Mouse (Mus musculus): ENCODE measurements at regions not wholly inside any gene's neighbourhood (a gene's known extent, or its start where the extent isn't known, plus 50 kb on each side); places are given as distances from the start of the nearest gene placed in this dataset.
A peak's percentile ranks its signal among the peaks of the same experiment; 100 is the strongest.

- DNase-seq (ENCODE audit: low spot score) (no peak), ATAC-seq (no peak)
- Histone ChIP-seq H3K9ac (ENCODE audit: low read length) (no peak overlapping the region), H3K4me2 (ENCODE audit: low read length) (no peak overlapping the region), H3K4me1 (ENCODE audit: control insufficient read depth, insufficient read depth, low read length) (peaks cover 7% of the 10 kb centered on the region; the same call in 1 of the 2 replicates), H3K27me3 (replicated peaks; ENCODE audit: control insufficient read depth, insufficient read depth, low read length) (no peaks in the 10 kb centered on the region), H3K36me3 (ENCODE audit: control insufficient read depth, insufficient read depth, low read length) (no peaks in the 10 kb centered on the region), H3K9me3 (replicated peaks; ENCODE audit: control insufficient read depth, low read length) (no peaks in the 10 kb centered on the region), H3K27ac (ENCODE audit: low read depth, low read length) (no peak overlapping the region), H3K4me3 (ENCODE audit: low read depth, low read length) (no peak overlapping the region)
- 89% methylated on average over 12 of the region's 12 CpGs for WGBS
Measured at GRCm38 (mm10) chr3:103422806-103423205, 143.7 kb downstream of the Trim33 start.

GRCm38 (mm10) chr3:103423290-103423689, 144.2 kb downstream of the Trim33 start:
- H3K9ac ChIP-seq (ENCODE audit: low read length) = no peak overlapping the region
- no peaks in the 10 kb centered on the region for H3K27me3 ChIP-seq (replicated peaks; ENCODE audit: control insufficient read depth, insufficient read depth, low read length)
- H3K4me2 ChIP-seq (ENCODE audit: low read length) = no peak overlapping the region
- no peak overlapping the region for H3K4me3 ChIP-seq (ENCODE audit: low read depth, low read length)
- no peak for ATAC-seq
- no peak overlapping the region for H3K27ac ChIP-seq (ENCODE audit: low read depth, low read length)
- DNase-seq (ENCODE audit: low spot score) = no peak
- no peaks in the 10 kb centered on the region for H3K9me3 ChIP-seq (replicated peaks; ENCODE audit: control insufficient read depth, low read length)
- H3K4me1 ChIP-seq (ENCODE audit: control insufficient read depth, insufficient read depth, low read length) = peaks cover 7% of the 10 kb centered on the region; the same call in 1 of the 2 replicates
- 90% methylated on average over 4 of the region's 4 CpGs for whole genome bisulfite sequencing
- H3K36me3 ChIP-seq (ENCODE audit: control insufficient read depth, insufficient read depth, low read length) = no peaks in the 10 kb centered on the region

- 0 out of 2 replicates have a peak, but pooled peaks cover 4% of the 10 kb centered on the region for H3K4me1 ChIP-seq (ENCODE audit: control insufficient read depth, insufficient read depth, low read length)
- no peak overlapping the region for H3K27ac ChIP-seq (ENCODE audit: low read depth, low read length)
- no peak overlapping the region for H3K9ac ChIP-seq (ENCODE audit: low read length)
- no peaks in the 10 kb centered on the region for H3K36me3 ChIP-seq (ENCODE audit: control insufficient read depth, insufficient read depth, low read length)
- ATAC-seq (no peak), DNase-seq (ENCODE audit: low spot score) (no peak)
- H3K4me3 ChIP-seq (ENCODE audit: low read depth, low read length) = no peak overlapping the region
- H3K4me2 ChIP-seq (ENCODE audit: low read length) = no peak overlapping the region
- WGBS = 90% methylated on average over 19 of the region's 19 CpGs
- H3K9me3 ChIP-seq (replicated peaks; ENCODE audit: control insufficient read depth, low read length) = no peaks in the 10 kb centered on the region
- H3K27me3 ChIP-seq (replicated peaks; ENCODE audit: control insufficient read depth, insufficient read depth, low read length) = no peaks in the 10 kb centered on the region
Measured at GRCm38 (mm10) chr3:103425812-103426430, 146.8 kb downstream of the Trim33 start.

- ATAC-seq (no peak), DNase-seq (ENCODE audit: low spot score) (peak; percentile 15)
- Histone ChIP-seq H3K4me2 (ENCODE audit: low read length) (no peak overlapping the region), H3K27ac (ENCODE audit: low read depth, low read length) (no peak overlapping the region), H3K27me3 (replicated peaks; ENCODE audit: control insufficient read depth, insufficient read depth, low read length) (no peaks in the 10 kb centered on the region), H3K36me3 (ENCODE audit: control insufficient read depth, insufficient read depth, low read length) (no peaks in the 10 kb centered on the region), H3K4me3 (ENCODE audit: low read depth, low read length) (no peak overlapping the region), H3K9ac (ENCODE audit: low read length) (no peak overlapping the region), H3K4me1 (ENCODE audit: control insufficient read depth, insufficient read depth, low read length) (no peaks in the 10 kb centered on the region), H3K9me3 (replicated peaks; ENCODE audit: control insufficient read depth, low read length) (no peaks in the 10 kb centered on the region)
- 13% methylated on average over 5 of the region's 5 CpGs for WGBS
Measured at GRCm38 (mm10) chr3:103429227-103429788, 145.7 kb upstream of the Syt6 start.

GRCm38 (mm10) chr3:103430131-103430530, 144.9 kb upstream of the Syt6 start:
- WGBS = 85% methylated on average over 4 of the region's 4 CpGs

GRCm38 (mm10) chr3:103432254-103432653, 142.8 kb upstream of the Syt6 start:
- no peak overlapping the region for H3K4me3 ChIP-seq (ENCODE audit: low read depth, low read length)
- H3K9ac ChIP-seq (ENCODE audit: low read length) = no peak overlapping the region
- no peaks in the 10 kb centered on the region for H3K36me3 ChIP-seq (ENCODE audit: control insufficient read depth, insufficient read depth, low read length)
- no peaks in the 10 kb centered on the region for H3K4me1 ChIP-seq (ENCODE audit: control insufficient read depth, insufficient read depth, low read length)
- no peak for DNase-seq (ENCODE audit: low spot score)
- H3K9me3 ChIP-seq (replicated peaks; ENCODE audit: control insufficient read depth, low read length) = no peaks in the 10 kb centered on the region
- no peaks in the 10 kb centered on the region for H3K27me3 ChIP-seq (replicated peaks; ENCODE audit: control insufficient read depth, insufficient read depth, low read length)
- no peak overlapping the region for H3K4me2 ChIP-seq (ENCODE audit: low read length)
- 43% methylated on average over 5 of the region's 5 CpGs for WGBS
- ATAC-seq = no peak
- no peak overlapping the region for H3K27ac ChIP-seq (ENCODE audit: low read depth, low read length)

More at GRCm38 (mm10) chr3:103430131-103430530, 144.9 kb upstream of the Syt6 start:
- Histone ChIP-seq H3K36me3 (ENCODE audit: control insufficient read depth, insufficient read depth, low read length) (no peaks in the 10 kb centered on the region), H3K4me1 (ENCODE audit: control insufficient read depth, insufficient read depth, low read length) (no peaks in the 10 kb centered on the region), H3K9ac (ENCODE audit: low read length) (no peak overlapping the region), H3K9me3 (replicated peaks; ENCODE audit: control insufficient read depth, low read length) (no peaks in the 10 kb centered on the region), H3K27ac (ENCODE audit: low read depth, low read length) (no peak overlapping the region), H3K4me3 (ENCODE audit: low read depth, low read length) (no peak overlapping the region), H3K4me2 (ENCODE audit: low read length) (no peak overlapping the region), H3K27me3 (replicated peaks; ENCODE audit: control insufficient read depth, insufficient read depth, low read length) (no peaks in the 10 kb centered on the region)
- no peak for DNase-seq (ENCODE audit: low spot score)
- no peak for ATAC-seq

- H3K4me2 ChIP-seq (ENCODE audit: low read length) = no peak overlapping the region
- DNase-seq (ENCODE audit: low spot score) (no peak), ATAC-seq (no peak)
- no peaks in the 10 kb centered on the region for H3K9me3 ChIP-seq (replicated peaks; ENCODE audit: control insufficient read depth, low read length)
- no peak overlapping the region for H3K4me3 ChIP-seq (ENCODE audit: low read depth, low read length)
- H3K27me3 ChIP-seq (replicated peaks; ENCODE audit: control insufficient read depth, insufficient read depth, low read length) = no peaks in the 10 kb centered on the region
- 88% methylated on average over 9 of the region's 9 CpGs for WGBS
- H3K27ac ChIP-seq (ENCODE audit: low read depth, low read length) = no peak overlapping the region
- H3K36me3 ChIP-seq (ENCODE audit: control insufficient read depth, insufficient read depth, low read length) = no peaks in the 10 kb centered on the region
- no peak overlapping the region for H3K9ac ChIP-seq (ENCODE audit: low read length)
- no peaks in the 10 kb centered on the region for H3K4me1 ChIP-seq (ENCODE audit: control insufficient read depth, insufficient read depth, low read length)
Measured at GRCm38 (mm10) chr3:103436902-103437603, 138.0 kb upstream of the Syt6 start.

- 46% methylated on average over 12 of the region's 12 CpGs for WGBS
- H3K4me2 ChIP-seq (ENCODE audit: low read length) = no peak overlapping the region
Measured at GRCm38 (mm10) chr3:103438791-103439354, 136.2 kb upstream of the Syt6 start.

GRCm38 (mm10) chr3:103443247-103443646, 131.8 kb upstream of the Syt6 start:
- H3K4me2 ChIP-seq (ENCODE audit: low read length) = no peak overlapping the region
- no peak overlapping the region for H3K9ac ChIP-seq (ENCODE audit: low read length)
- no peak overlapping the region for H3K27ac ChIP-seq (ENCODE audit: low read depth, low read length)
- no peaks in the 10 kb centered on the region for H3K36me3 ChIP-seq (ENCODE audit: control insufficient read depth, insufficient read depth, low read length)
- ATAC-seq (no peak), DNase-seq (ENCODE audit: low spot score) (no peak)
- H3K9me3 ChIP-seq (replicated peaks; ENCODE audit: control insufficient read depth, low read length) = no peaks in the 10 kb centered on the region
- H3K4me3 ChIP-seq (ENCODE audit: low read depth, low read length) = no peak overlapping the region
- 91% methylated on average over 6 of the region's 6 CpGs for WGBS
- H3K4me1 ChIP-seq (ENCODE audit: control insufficient read depth, insufficient read depth, low read length) = no peaks in the 10 kb centered on the region
- H3K27me3 ChIP-seq (replicated peaks; ENCODE audit: control insufficient read depth, insufficient read depth, low read length) = no peaks in the 10 kb centered on the region

More at GRCm38 (mm10) chr3:103438791-103439354, 136.2 kb upstream of the Syt6 start:
- Histone ChIP-seq H3K27me3 (replicated peaks; ENCODE audit: control insufficient read depth, insufficient read depth, low read length) (no peaks in the 10 kb centered on the region), H3K4me1 (ENCODE audit: control insufficient read depth, insufficient read depth, low read length) (no peaks in the 10 kb centered on the region), H3K9ac (ENCODE audit: low read length) (no peak overlapping the region), H3K36me3 (ENCODE audit: control insufficient read depth, insufficient read depth, low read length) (no peaks in the 10 kb centered on the region), H3K4me3 (ENCODE audit: low read depth, low read length) (no peak overlapping the region), H3K27ac (ENCODE audit: low read depth, low read length) (no peak overlapping the region), H3K9me3 (replicated peaks; ENCODE audit: control insufficient read depth, low read length) (no peaks in the 10 kb centered on the region)
- ATAC-seq = peak; percentile 55
- DNase-seq (ENCODE audit: low spot score) = peak; percentile 74
